Mouse (Mus musculus) kidney, postnatal 25 days (tissue): ENCODE results near the gene Usp10.
A peak's percentile ranks its signal among the peaks of the same experiment; 100 is the strongest.

Experiments
- DNase-seq, 2 experiments: peaks; one replicate each; pipeline ENCODE4 v3.0.0; 2021; ENCODE audit warnings: mixed read lengths in 2 of 2

Usp10 gene

DNA sequence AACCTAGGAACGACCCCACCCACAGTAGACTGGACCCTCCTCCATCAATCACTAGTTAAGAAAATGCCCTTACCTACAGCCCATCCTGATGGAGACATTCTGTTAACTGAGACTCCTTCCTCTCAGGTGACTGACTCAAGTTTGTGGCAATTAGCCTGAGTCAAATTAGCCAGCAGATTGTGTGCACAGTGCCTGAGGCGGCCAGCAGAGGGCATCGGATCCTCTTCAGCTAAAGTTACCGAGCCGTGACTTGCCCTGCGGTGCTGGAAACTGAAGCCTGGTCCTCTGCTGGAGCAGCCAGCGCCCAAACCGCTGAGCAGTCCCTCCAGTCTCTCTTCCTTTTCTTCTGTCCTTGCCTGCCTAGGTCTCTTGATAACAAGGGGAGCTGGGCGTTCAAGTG, 57.3 kb downstream of the Usp10 start:
- DNase-seq: no peak

DNA sequence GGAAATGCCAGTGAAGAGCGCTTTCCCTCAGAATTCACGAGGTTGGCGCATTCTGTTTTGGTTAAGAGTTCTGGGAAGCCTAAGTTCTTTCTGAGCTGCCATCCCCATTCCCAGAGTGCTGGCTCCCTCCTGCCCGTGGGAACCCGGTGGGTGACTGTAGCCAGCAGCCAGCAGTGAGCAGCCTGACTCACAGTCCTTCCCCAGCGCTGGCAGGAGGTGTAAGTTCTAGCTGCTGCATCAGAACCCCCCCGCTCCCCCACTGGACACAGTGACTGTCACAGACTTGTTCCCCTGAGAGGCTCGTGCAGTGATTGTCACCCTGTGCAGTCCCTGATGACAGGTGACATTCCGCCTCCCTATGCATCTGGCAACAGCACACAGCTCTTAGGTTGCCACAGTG, 60.0 kb downstream of the Usp10 start:
- DNase-seq: no peak

GRCm38 (mm10) chr8:119972558-119972957, 62.4 kb downstream of the Usp10 start:
- peak in 1 of 2 experiments; percentile 56 for DNase-seq

DNA sequence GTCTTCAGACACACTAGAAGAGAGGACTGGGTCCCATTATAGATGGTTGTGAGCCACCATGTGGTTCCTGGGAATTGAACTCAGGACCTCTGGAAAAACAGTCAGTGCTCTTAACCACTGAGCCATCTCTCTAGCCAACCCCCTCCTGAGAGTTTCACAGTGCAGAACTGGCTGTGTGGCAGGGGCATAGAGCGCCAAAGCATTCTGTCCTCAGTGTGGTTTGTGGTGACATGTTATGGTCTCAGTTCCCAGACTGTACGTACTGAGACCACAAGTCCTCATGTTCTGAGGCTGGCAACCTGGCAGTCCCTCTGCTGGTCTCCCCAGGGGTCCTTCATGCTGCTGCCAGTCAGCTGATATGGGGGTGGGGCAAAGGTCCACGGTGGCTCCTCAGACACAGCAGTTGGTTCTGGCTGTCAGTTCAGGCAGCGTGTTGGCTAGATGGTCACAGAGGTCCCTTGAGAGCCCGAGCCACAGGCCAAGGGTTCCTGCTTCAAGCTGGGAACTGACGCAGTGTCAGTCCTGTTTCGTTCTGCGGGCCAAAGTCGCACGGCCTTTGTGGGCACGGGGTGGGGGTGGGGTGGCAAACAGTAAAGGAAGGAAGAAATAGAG, 68.7 kb downstream of the Usp10 start:
- DNase-seq: no peak

DNA sequence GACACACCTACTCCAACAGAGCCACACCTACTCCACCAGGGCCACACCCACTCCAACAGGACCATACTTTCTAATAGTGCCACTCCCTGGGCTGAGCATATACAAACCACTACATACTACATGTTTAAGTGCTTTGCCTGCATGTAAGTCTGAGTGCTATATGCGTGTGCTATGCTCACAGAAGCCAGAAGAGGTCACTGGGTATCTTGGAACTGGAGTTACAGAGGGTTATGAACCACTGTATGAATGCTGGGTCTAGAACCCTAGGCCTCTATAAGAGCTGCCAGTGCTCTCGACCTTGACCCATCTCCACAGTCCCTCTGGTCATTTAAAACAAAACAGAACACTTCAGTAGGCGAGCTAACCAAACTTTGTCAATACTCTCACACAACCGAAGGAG, 71.1 kb downstream of the Usp10 start:
- no peak for DNase-seq

- DNase-seq: peak; percentile 55 to 56
These were observed 73.9 kb downstream of the Usp10 start for GRCm38 (mm10) chr8:119984085-119984484.

DNA sequence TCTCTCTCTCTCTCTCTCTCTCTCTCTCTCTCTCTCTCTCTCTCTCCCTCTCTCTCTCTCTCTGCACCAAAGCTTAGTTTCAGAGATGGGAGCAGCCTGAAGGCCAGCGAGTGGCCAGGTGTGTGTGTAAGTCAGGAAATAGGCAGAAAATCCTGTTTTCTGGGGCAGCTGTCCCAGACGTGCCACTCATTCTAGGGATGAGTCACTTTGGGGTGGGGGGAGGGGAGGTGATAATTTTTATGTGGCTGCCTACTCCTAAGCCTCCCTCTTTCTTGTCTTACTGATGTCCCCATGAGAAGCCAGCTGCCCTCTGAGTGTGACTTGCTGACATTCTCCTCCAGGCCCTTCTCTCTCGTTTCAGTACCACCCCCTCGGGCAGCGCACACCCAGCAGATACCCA, 76.0 kb downstream of the Usp10 start:
- no peak for DNase-seq

- no peak for DNase-seq
These were observed 77.9 kb downstream of the Usp10 start for GRCm38 (mm10) chr8:119988087-119988486.

GRCm38 (mm10) chr8:119992249-119992648, 82.1 kb downstream of the Usp10 start, which contains the start of gene Crispld2:
Gene Crispld2, plus strand, starts transcription at chr8:119992438.
- DNase-seq: peak; percentile 82 to 84

DNA sequence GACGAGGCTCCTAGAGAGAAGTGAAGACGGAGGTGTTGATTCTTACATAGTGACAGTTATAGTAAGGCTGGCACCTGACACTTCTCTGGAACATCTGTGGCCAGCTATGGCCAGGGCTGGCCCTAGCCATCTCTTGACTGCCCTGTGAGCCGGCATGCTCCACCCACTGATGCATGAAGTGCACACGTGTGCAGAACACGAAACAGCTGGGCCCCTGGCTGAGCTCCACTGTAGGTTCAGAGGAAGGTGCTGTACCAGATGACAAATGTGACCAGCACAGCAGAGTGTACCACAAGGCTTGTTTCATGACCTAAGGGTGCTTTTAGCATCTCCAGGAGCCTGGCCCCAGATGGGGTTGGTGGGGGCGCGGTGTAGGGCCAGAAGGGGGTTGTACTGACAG, 84.0 kb downstream of the Usp10 start:
- no peak for DNase-seq

DNA sequence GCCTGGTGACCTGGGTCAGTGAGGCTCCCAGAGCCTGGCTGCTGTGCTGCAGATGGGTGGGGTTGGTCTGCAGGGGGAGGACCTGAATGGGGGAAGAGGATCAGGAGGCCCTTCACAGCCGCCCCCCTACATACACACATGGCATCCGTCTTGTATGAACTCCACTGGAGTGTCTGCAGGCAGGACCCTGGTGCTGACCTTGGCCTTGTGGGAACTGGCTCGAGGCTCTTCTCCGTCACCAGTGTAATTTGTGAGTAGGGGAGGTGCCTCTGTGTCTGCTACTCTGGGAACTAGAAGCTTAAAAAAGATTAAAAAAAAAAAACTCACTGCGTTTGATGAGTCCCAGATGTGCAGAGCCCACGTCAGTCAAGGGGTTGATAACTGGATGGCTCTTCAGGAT, 84.4 kb downstream of the Usp10 start:
- no peak for DNase-seq

GRCm38 (mm10) chr8:119997266-119997665, 87.1 kb downstream of the Usp10 start:
- no peak for DNase-seq

- no peak for DNase-seq
These were observed 90.3 kb downstream of the Usp10 start for GRCm38 (mm10) chr8:120000461-120000860.

GRCm38 (mm10) chr8:120001712-120002111, 91.6 kb downstream of the Usp10 start:
- DNase-seq: peak; percentile 85 to 88

GRCm38 (mm10) chr8:120002348-120002747, 92.2 kb downstream of the Usp10 start:
- DNase-seq: peak in 1 of 2 experiments; percentile 79

- peak; percentile 78 to 94 for DNase-seq
These were observed 94.1 kb downstream of the Usp10 start for GRCm38 (mm10) chr8:120004154-120004702.

GRCm38 (mm10) chr8:120004705-120005381, 94.7 kb downstream of the Usp10 start:
- DNase-seq: no peak

GRCm38 (mm10) chr8:120006645-120007160, 96.5 kb downstream of the Usp10 start:
- no peak for DNase-seq
